Mouse (Mus musculus) gastrocnemius, postnatal 25 days (tissue): ENCODE data around the gene Mon2. TPM values are rescaled to one million over a fixed set of nuclear protein-coding genes. Genes with fewer than 3 reads are reported as not detected.

Experiments used
- DNase-seq: peaks from one replicate; pipeline ENCODE4 v3.0.0; 2022
- microRNA-seq, 2 experiments: library from miRNA; unstranded; fragments of <30 nt; microRNA quantifications; one replicate each; pipeline ENCODE4 v1.2.0; 2021; ENCODE audit warnings: borderline replicate concordance in 2 of 2
- total RNA-seq, 2 experiments: library from RNA; stranded (reverse); gene quantifications; 1 replicate in 1 of 2; 2 replicates in 1 of 2; pipeline ENCODE4 v1.2.3; 2021

The Mon2 gene
- total RNA-seq, 2 experiments from 2014 or later: 29.3 to 33.6 TPM

DNA sequence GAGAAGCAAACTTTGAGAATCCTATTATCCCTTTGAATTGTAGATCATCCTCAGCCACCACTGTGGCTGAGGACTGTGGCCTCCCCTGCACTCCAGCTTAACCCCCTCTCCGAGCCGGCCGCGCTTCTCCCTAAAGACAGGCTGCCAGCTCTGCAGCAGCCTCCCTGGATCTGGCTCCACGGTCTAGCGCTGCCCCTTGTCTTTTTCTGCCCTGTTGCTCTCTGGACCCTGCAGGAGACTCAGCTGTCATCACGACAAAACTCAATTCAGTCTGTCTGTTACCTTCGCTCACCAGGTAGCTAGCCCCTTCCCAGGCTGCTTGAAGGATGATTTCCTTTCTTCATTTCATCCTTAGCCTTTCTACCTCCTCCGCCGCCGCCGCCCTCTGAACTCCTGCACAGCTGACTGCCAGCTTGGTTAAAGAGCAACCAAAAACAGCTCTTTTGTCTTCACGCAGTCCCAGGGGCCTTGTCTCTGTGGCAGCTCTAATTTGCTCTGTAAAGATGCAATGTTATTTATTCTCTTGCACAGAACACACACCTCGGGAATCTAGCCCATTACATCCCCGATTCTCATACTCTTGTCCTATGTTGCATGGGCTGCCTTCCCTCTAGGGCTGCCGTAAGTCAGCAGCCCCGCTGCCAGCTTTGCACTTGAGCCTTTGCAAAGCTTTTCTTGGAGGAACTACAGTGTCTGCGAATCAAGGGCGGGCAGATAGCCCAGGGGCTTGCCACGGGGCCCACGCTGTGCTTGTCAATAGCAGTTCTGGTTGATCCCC lies 112.7 kb downstream of the Mon2 start:
- DNase-seq: no peak

DNA sequence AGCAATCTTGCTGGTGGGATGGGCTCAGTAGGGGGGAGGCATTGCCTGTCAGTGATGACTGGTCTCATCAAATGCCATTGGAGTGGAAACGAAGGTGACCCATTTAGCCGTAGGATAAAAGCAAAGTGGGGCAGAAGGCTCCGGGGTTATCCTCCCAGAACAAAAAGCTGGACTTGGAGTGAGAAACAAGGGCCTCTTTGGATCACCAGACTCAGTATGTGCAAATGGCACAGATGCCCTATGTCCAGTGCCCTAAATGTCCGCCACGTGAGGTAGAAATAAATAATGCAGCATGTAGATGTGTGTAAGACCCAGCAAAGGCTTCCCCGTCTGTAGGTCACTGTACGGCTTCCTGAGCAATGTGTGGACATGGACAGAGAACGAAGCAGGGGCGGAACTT lies 113.7 kb downstream of the Mon2 start:
- DNase-seq: no peak

DNA sequence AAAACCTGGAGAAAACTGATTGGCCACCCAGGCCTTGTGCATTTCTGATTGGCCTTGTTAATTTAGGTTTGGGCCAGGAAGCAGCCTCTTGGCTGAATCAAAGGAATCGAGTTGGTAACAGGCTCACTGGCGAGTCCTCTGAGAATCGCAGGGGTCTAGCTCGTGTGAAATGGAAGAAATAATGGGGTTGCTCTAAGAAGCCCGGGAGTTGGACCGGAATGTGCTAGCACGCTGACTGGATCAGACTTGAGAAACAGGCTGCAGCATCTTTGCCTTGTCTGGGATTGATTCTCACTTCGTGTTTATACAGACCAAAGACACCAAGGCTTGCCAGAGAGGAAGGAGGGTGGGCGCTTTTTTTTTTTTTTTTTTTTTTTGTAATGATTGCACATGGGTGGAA lies 114.8 kb downstream of the Mon2 start:
- DNase-seq: no peak

DNA sequence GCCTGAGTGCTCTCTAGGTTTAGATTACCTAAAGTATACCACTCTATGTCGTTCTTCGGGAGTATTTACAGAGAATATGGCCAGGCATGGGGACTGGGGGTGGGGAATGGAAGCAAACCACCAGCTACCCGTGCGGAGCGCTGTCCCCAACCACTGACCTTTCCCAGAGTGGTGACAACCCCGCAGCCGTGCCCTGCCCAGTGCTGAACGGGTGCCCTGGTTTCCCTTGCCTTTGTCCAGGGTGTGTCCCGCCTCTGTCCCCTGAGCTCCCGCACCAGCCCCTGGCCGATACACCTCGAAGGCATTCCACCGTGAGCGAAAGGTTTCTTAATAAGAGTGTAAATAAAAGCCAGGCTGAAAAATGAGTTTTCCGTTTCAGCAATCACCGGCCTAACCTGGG lies 115.6 kb downstream of the Mon2 start:
- no peak for DNase-seq

DNA sequence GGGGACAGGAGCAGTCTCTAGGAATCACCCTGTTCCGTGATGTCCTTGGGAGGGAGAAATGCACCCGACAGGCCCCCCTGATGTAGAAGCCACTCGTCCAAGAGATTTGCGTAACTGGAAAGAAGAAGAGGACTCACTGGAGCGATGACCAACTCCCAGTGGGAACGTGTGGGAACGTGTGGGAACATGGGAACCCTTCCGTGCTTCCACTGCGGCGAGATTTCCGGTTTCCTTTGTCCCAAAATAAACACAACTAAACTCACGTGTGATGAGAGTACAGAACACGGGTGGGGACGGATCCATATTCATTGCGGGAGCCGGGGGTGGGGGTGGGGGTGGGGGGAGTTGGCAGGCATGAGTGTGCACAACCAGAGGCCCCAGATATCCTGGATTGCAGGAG lies 116.1 kb downstream of the Mon2 start:
- peak; percentile 29 for DNase-seq

DNA sequence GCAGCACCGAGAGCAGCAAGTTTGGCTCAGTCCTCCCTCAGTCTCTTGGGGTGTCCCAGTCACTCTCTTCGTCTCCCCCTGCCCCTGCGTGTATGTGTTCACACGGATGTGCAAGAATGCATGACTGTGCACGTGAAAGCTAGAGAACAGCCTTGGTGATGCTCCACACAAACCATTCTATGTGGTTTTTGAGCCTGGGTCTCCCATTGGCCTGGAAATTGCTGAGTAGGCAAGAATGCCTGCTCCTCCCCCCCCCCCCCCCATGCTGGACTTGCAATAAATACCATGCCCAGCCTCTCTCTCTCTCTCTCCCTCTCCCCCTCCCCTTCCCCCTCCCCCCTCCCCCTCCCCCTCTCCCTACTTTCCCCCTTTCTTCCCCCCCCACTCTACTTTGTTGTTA lies 117.6 kb downstream of the Mon2 start:
- no peak for DNase-seq

DNA sequence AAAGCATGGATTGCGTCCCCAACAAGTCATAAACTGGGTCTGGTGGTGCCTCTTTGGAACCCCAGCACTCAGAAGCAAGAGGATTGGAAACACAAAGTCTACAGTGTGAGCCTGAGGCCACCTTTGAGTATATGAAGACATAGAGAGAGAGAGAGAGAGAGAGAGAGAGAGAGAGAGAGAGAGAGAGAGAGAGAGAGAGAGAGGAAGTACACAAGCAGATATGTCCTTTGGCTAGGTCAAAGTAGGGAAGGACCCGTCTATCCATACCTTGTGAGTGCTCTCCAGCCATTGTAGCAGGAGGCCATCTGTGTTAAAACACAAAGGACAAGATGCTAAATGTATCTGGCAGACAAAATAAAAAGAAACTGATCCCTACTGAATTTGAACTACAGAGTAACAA lies 118.4 kb downstream of the Mon2 start:
- DNase-seq: no peak

DNA sequence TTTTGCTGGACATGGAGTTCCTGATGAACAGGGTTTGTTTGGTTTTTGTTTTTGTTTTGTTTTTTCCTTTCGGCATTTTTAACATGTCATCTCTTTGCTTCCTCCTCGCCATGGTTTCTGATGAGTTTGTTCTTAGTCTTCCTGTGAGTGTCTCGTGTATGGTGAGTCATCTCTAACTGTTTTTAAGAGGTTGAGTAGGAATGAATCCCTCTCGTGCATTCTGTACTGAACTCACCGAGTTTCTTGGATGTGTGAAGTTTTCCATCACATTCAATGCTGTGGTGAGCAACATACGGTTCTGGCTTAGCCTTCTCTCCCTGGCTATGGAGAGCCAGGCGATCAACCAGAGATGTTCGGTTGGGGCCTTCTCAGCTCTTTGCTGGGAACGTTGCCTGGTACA lies 122.7 kb downstream of the Mon2 start:
- no peak for DNase-seq

DNA sequence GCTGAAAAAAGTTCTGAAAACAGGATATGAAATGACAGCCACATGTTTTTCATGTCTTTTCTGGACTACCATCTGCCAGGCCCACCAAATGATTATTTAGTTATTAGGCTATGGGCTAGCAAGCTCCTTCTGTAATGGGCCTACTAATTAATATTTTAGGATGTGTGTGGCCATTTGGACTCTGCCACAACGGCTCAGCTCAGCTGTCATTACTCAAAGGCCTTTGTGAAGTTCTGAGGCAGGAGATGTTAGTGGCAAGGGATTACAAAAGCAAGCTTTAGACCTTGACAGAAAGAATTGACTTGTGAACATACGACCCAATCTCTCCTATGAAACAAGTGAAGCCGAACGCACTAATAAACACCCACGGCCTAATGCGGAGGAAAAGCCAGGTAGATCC lies 125.3 kb downstream of the Mon2 start:
- no peak for DNase-seq

DNA sequence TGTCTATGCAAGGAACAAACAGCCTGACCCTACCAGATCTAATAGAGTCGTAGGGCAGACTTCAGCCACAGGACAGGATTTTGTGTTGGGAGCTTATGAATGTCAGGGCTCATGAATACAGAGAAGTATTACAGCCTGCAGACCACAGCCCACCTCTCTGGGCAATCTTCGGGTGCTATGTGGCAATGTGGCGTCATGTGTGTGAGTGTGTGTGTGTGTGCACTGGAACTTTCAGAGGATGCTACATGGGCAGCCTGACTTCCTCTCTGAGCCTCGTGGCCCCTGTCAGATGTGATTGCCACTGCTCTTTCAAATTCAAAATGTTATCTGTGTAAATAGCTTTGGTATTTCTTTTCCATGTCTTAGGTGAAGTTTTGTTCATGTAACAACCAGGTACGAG lies 131.4 kb downstream of the Mon2 start:
- DNase-seq: no peak

DNA sequence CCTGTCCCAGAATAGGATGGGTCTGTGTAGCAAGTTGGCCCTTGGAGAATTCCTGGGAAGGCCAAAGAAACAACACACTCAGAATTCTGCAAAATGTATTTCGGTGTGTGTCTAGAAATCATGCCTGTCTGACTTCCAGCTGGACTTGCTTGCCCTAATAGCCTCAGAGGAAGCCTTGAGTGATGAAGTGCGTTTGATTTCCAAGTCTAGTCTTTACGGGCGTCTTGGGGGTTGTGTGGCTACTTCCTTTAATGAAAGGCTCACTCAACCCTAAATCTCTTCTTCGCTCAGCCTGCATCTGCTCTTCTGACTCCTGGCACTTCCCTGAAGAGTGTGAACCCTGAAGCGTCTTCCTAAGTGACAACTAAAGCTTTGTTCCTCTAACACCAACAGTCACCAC lies 132.5 kb downstream of the Mon2 start:
- DNase-seq: no peak

DNA sequence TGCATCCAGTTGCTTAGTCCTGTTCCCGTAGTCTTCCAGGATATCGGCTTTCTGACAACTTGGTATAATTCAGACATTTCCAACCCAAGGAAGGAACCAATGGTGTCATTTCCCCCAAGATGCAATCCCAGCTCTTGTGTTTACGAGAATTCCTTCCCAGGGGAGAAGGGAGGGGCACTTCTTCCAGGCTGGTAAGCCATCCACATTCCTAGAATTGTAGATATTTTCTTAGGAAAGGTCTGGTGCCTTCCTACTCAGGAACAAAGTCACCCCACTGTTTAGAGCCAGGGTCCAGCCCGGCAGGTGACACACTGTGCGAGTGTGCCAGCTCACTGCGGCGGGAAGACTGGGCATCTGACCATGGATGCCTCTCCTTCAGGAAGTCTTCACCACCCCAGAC lies 133.5 kb downstream of the Mon2 start:
- DNase-seq: no peak

Small RNAs within 50 kb of the gene (microRNA-seq; reads per million reads assigned to microRNA genes)
- gene Mirlet7i: 60,903 to 64,805 reads per million in 2 experiments

Other genes with a start within 250 kb of the Mon2 start
- 100 to 1,000 TPM; 133 to 158 TPM for gene Usp15, start 120.5 kb upstream of the Mon2 start, total RNA-seq
- not detected for gene Fam19a2, start 187.5 kb upstream of the Mon2 start, total RNA-seq